Mouse (Mus musculus) c-Kit-positive CD71-positive TER-119-negative erythroid progenitor cells, embryonic 14.5 days (primary cell): ENCODE data around the gene Gm21748.
"Not testable (repeated sequence)": the region's sequence is repeated elsewhere in the genome, so short reads cannot be mapped to it uniquely, and the experiment has no call there.

Source experiments
- DNase-seq: peaks from one replicate; pipeline ENCODE4 v3.0.0-alpha.2; 2013; ENCODE audit warnings: low read depth

Gm21748 gene

GRCm38 (mm10) chrY:90839077-90839476 lies at the start of gene Gm21748:
TSS of gene Gm21748 (minus strand) at chrY:90839177.
- DNase-seq, result not testable (repeated sequence)
